Mouse (Mus musculus): ENCODE measurements around the gene Nlgn1.
"Not testable (repeated sequence)": the region's sequence is repeated elsewhere in the genome, so short reads cannot be mapped to it uniquely, and the experiment has no call there.

The Nlgn1 gene

DNA sequence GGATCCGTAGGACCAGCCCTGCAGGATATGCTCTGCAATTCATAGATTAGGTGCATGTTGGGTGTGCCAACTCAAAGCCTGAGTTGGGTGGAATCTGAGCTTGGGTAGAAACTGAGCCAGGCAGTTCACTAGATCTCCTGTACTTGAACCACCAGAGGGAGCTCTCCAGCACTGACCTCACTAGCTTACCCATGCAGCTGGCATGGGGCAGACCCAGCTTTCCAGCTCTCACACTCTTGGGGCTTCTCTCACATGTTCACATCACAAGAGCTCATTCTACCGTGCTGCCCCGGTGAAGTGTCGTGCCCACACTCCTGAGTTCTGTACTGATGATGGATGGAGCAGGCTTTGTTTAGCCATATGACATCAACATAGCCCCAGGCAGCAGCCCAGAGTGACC is 679.2 kb downstream of the Nlgn1 start:
- DNase-seq (ENCODE audit: low read depth, low spot score): peak; percentile 47

- DNase-seq (ENCODE audit: low read depth, low spot score): no peak
Measured at GRCm38 (mm10) chr3:25645895-25646691, 686.2 kb downstream of the Nlgn1 start.

DNA sequence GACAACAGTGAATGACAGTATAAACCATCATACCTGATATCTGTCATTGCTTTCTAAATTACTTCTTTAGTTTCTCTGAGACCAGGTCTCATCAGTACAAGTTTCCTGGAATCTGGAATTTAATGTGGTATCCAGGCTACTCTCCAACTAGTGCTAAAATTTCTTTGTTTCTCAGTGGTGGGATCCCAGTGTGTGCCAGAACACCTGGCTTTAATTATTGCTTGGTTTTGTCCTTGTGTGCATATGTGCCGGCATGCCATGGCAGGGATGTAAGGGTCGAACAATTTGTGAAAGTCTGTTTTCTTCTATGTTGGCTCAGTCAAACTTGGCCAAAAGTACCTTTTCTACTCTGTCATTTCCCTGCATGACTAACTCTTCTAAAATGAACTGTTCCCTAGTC is 703.1 kb downstream of the Nlgn1 start:
- no peak for DNase-seq (ENCODE audit: low read depth, low spot score)

- DNase-seq (ENCODE audit: low read depth, low spot score): no peak
Measured at GRCm38 (mm10) chr3:25606597-25606996, 725.7 kb downstream of the Nlgn1 start.

GRCm38 (mm10) chr3:25597513-25597912 is 734.7 kb downstream of the Nlgn1 start:
- DNase-seq (ENCODE audit: low read depth, low spot score): no peak

DNA sequence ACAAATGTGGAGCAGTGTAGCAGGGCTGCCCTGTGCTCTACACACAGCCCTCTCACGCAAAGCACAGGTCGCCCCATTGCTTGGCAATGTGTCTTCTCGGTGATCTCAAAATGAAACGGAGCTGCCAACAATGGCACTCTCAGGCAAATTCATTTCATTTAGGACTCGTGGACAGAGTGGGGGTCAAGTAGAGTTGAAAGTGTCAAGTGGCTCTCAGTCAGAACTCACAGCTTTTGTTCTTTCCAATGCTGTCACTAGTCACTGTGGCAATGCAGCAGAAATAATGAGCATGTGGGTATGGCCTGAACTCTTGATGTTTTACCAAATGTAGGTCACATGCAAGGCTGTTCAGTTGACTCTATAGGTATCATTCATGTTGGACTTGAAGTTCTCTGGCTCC is 756.7 kb downstream of the Nlgn1 start:
- DNase-seq (ENCODE audit: low read depth, low spot score): no peak

DNA sequence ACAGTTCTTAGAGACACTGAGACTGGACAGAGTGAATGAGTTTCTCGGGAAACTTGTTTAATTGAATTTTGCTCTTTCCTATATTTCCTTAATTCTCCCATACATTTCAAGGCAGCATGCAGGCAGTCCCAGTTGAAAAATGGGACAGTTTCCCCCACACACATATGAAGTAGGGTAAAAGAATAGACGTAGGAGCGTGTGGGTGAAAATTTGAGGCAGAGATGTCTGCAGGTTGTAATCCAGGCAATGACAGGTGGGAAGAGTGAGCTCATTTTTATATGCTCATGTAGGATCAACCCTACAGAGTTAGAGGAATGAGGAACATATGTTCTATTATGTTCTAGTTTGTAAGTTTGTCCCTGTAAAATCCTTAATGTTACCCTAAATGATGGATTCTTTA is 757.4 kb downstream of the Nlgn1 start:
- DNase-seq (ENCODE audit: low read depth, low spot score): no peak

DNA sequence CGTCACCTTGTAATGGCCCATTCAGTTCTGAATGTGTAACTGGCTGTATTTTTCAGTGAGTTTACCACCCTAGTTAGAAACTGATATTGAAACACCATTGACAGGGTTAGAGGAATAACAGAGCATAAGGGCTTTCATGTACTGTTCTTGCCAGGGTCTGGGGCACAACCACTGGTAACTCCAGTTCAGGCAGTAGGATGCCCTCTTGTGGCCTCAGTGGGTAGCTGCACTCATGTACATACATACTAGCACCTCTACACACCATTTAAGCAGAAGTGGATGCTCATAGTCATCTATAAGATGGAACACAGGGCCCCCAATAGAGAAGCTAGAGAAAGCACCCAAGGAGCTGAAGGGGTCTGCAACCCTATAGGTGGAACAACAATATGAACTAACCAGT is 773.7 kb downstream of the Nlgn1 start:
- DNase-seq (ENCODE audit: low read depth, low spot score): peak; percentile 17

DNA sequence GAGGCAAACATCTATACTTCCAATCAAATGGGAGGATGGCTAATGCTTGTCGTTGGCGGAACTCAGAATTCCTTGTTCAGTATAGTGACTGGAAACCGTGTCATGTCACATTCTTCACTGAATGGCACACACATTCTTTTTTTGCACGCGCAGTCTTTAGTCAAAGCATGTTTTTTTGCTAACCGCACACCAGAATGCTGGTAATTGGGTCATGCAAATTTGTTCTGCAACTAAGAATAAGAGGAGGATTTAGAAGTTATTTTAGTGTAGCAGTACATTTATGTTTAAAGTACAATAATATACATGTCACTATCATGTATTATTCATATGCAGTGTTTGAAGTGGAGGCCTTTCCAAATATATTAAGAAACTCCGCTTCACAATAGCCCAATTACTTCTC is 783.2 kb downstream of the Nlgn1 start:
- not testable (repeated sequence) for DNase-seq (ENCODE audit: low read depth, low spot score)

GRCm38 (mm10) chr3:25524236-25524635 is 808.0 kb downstream of the Nlgn1 start:
- not testable (repeated sequence) for DNase-seq (ENCODE audit: low read depth, low spot score)

- no peak for DNase-seq (ENCODE audit: low read depth, low spot score)
Measured at GRCm38 (mm10) chr3:25463051-25463450, 869.2 kb downstream of the Nlgn1 start.

DNA sequence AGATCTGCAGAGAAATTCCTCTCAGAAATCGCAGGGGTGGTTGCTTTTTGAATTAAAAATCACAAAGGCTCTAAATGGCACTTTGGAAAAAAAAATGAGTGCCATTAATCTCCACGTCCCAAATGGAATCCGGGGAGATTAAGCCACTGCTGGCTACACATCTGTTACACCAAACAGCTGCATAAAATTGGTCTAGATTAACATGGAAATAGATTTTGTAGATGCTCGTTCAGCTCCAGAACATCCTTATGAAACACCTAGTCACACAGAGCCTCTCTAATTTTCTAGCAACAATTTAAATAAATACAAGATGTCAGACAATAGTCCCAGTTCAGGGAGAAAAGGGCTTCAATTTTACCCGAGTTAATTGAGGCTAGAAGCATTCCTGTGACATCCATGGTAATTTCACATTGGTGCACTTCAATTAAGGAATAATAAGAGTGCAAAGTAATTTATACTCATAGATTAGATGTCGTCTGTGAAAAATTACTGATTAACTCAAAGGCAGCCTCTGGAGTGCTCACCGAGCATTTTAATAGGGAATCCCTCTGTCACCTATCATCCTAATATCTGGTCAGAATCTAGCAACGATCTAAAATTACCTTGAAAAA is 875.9 kb downstream of the Nlgn1 start:
- no peak for DNase-seq (ENCODE audit: low read depth, low spot score)

GRCm38 (mm10) chr3:25452314-25452713 is 879.9 kb downstream of the Nlgn1 start:
- no peak for DNase-seq (ENCODE audit: low read depth, low spot score)

GRCm38 (mm10) chr3:25450471-25450870 is 881.8 kb downstream of the Nlgn1 start:
- DNase-seq (ENCODE audit: low read depth, low spot score): peak; percentile 7

DNA sequence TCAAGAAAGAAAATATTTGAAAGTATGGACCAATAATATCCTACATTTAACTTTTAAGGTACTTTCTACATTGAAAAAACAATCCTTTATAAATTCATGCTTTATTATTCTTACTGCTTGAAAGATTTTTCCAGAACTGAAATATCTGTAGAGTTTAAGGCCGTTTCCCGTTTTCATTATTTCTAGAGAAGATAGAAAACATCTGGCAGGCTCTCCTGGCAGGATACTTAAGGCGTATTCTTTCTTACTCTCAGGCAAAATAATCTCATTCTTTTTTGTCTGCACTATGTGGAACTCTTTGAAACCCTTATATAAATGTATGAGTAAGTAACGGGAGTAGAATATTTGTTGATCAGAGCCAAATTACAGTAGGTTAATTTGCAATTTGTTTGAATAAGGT is 882.9 kb downstream of the Nlgn1 start:
- DNase-seq (ENCODE audit: low read depth, low spot score): no peak

DNA sequence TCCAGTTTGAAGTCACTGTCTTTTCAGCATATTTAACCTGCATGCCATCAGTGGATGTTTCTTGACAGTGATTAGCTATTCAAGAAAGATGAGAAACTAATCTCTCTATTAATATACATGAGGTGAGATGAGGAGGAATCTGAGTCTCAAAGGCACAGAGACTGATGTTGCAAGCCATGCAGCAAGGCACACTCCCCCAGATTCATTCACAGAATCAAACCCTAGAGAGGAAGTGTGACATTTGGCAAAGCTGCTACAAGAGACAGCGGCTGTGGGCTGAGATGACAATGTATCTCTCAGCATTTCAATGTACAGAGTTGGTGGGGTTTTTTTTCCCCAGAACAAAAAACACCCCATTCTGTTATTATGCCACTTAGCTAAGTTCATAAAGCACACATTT is 885.1 kb downstream of the Nlgn1 start:
- peak; percentile 8 for DNase-seq (ENCODE audit: low read depth, low spot score)

GRCm38 (mm10) chr3:25443657-25444056 is 888.6 kb downstream of the Nlgn1 start:
- DNase-seq (ENCODE audit: low read depth, low spot score): no peak

- DNase-seq (ENCODE audit: low read depth, low spot score): no peak
Measured at GRCm38 (mm10) chr3:25442617-25443016, 889.6 kb downstream of the Nlgn1 start.

GRCm38 (mm10) chr3:25426931-25427330 is 905.3 kb downstream of the Nlgn1 start:
- DNase-seq (ENCODE audit: low read depth, low spot score): no peak

DNA sequence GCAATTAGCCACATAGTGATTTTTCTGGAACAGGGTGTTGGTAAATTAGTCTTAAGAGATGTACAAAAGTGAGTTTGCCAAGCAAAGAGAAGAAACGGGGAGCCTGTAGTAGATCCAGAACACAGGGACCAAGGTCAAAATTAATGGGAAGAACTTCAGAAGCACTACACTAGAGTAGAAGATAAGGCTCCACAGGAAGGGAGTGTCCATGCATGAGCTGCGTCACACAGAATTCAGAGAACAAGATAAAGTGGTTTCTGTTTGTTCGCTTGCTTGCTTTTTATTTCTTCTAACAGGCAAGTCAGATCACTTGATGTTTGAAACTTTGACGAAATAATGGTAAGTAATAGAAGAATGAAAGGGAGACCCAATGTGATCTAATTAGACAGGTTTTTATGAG is 920.3 kb downstream of the Nlgn1 start:
- DNase-seq (ENCODE audit: low read depth, low spot score): no peak
